Mouse (Mus musculus) gastrocnemius, postnatal 36 days (tissue): ENCODE data around the gene Lrrc66. TPM values are rescaled to one million over a fixed set of nuclear protein-coding genes. Genes with fewer than 3 reads are reported as not detected.

Experiments
- DNase-seq, 2 experiments: peaks; one replicate each; pipeline ENCODE4 v3.0.0; 2022
- intact Hi-C: fragments of 180-260 bp; cut with DNase I; formaldehyde crosslinking; loops from one replicate; pipeline ENCODE4 v1.15.1; 2025
- total RNA-seq, 2 experiments: library from RNA; stranded (reverse); gene quantifications; 2 replicates each; pipeline ENCODE4 v1.2.3; 2021

Lrrc66 gene
- total RNA-seq, 2 experiments from 2014 or later: not detected

DNA sequence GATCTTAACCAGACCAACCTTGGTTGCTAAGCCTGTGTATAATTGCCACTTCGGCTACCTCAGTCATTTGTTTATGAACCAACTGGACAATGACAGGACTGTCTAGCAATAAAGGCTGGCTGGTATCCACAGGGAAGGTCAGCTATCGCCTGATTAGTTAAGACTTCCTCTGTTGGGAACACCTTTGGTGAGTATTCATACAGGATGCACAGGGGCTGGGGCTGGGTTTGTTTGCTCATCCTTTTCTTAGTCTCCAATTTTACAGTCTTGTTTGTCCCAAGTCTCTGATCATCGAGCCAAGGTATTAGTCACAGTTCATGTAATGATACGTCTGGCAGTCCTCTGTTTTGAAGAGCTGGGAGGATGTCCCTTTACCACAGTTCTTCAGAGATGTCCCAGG is 65.4 kb downstream of the Lrrc66 start:
- no peak for DNase-seq
- intact Hi-C loops: no loop called here

DNA sequence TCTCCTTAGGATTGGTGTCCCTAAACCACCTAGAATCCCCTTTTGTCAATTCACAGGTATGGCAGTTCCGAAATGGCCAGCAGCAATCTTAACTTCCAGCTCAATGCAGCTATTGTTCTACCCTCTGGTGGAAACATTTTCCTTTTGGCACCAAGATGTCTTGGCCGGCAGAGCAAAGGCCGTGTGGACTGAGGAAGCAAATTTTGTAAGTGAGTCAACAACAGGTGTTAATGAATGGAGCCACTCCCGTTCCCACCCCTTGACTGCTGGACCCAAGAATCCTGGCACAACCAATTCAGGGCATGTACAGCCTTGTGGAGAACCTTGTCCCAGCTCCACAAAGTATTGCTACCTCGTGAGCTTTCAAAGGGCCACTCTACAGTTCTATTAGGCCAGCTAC is 66.2 kb downstream of the Lrrc66 start:
- intact Hi-C loops: no loop called here
- DNase-seq: no peak

DNA sequence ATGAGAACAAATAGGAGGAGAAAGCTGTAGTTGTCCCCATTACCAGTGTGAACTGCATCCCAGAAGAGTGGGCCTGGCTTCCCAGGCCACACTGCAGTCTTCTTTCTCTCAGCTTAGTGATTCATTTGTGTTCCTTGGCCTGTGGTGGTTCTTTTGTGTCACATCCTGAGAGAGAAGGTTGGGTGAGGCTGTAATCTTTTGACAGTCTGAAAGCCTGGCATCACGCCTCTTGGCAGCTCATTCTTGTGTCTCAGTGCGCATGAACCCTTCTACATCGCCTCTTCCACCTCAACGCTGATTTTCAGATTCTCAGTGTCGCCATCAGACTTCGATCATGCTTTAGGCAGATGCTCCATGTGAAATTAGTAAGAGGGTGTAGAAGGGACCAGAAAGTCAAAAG is 68.3 kb downstream of the Lrrc66 start:
- no peak for DNase-seq
- intact Hi-C loops: no loop called here

GRCm38 (mm10) chr5:73558756-73559155 is 73.6 kb downstream of the Lrrc66 start:
- intact Hi-C loops: no loop called here
- DNase-seq: no peak

DNA sequence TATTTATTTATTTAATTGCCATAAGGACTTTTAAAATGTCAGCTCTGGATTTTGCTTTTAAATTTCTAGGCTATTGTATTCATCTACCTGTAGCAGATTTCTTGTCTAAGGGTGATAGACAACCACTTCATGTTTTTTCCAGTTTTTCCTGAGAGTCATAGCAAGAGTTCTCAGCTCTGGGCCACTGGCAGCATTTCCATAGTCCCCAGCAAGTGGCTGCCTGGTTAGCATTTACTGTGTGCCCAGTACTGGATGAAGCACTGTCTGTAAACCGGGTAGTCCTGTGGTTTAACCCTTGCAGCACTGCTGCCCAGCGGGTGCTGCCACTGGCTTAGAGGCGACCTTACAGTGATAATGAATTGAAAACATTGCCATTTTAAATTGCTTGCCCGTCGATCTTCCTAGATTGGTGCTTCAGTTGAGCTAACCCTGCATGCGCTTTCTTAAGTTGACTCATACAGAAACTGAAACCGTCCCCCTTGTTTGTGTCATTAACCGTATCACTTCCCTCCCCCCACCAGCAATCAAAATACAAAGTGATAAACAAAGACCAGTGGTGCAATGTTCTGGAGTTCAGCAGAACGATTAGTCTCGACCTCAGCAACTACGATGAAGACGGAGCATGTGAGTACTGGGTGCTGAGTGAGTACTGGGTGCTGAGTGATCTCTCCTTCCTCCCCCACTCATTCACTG is 75.4 kb downstream of the Lrrc66 start:
- DNase-seq: no peak
- intact Hi-C loops: no loop called here

Other genes with a start within 250 kb of the Lrrc66 start
- not detected for gene Cwh43, start 226.5 kb downstream of the Lrrc66 start, total RNA-seq
- 1 to 10 TPM; 6.7 to 8.9 TPM for gene Dcun1d4, start 151.5 kb downstream of the Lrrc66 start, total RNA-seq
- gene Sgcb, start 15.3 kb upstream of the Lrrc66 start, total RNA-seq: 10 to 100 TPM; 88.6 to 89.2 TPM
- gene Spata18, start 18.9 kb upstream of the Lrrc66 start, total RNA-seq: not detected